Mouse (Mus musculus) cortical plate, adult 2 months (tissue): ENCODE data around the gene Psen2. TPM values are rescaled to one million over a fixed set of nuclear protein-coding genes. Genes with fewer than 3 reads are reported as not detected.

Source experiments
- H3K27ac ChIP-seq: fragments of 200-500 bp; 2 replicates; pipeline ENCODE4 v1.5.1; 2012; ENCODE audit warnings: low read length, control low read depth, inconsistent platforms; ENCODE audit not compliant: insufficient read depth
- H3K4me1 ChIP-seq: fragments of 200-500 bp; 2 replicates; pipeline ENCODE4 v1.6.1; 2011; ENCODE audit warnings: low read length; ENCODE audit not compliant: control insufficient read depth, insufficient read depth
- H3K4me3 ChIP-seq: fragments of 200-500 bp; 2 replicates; pipeline ENCODE4 v1.5.1; 2011; ENCODE audit warnings: mild to moderate bottlenecking, low read length, control low read depth; ENCODE audit not compliant: insufficient read depth
- CTCF ChIP-seq: fragments of 200-500 bp; IDR thresholded peaks from 2 replicates; pipeline ENCODE4 v1.5.1; 2011; ENCODE audit warnings: mild to moderate bottlenecking, control low read depth, low read length; ENCODE audit not compliant: insufficient read depth; ENCODE audit errors: extremely low read depth
- POLR2A ChIP-seq: fragments of 200-500 bp; IDR thresholded peaks from 2 replicates; pipeline ENCODE4 v1.6.1; 2011; ENCODE audit warnings: mild to moderate bottlenecking, low read length, control low read depth; ENCODE audit not compliant: insufficient read depth; ENCODE audit errors: extremely low read depth
- polyA plus RNA-seq: library from polyadenylated mRNA; depleted of rRNA; stranded (reverse); fragments of >200 nt; gene quantifications from 2 replicates; pipeline ENCODE4 v1.2.3, GENCODE M21; 2012; rRNA removed

Gene Psen2
- polyA plus RNA-seq: 27.5 and 28.3 TPM in 2 replicates

DNA sequence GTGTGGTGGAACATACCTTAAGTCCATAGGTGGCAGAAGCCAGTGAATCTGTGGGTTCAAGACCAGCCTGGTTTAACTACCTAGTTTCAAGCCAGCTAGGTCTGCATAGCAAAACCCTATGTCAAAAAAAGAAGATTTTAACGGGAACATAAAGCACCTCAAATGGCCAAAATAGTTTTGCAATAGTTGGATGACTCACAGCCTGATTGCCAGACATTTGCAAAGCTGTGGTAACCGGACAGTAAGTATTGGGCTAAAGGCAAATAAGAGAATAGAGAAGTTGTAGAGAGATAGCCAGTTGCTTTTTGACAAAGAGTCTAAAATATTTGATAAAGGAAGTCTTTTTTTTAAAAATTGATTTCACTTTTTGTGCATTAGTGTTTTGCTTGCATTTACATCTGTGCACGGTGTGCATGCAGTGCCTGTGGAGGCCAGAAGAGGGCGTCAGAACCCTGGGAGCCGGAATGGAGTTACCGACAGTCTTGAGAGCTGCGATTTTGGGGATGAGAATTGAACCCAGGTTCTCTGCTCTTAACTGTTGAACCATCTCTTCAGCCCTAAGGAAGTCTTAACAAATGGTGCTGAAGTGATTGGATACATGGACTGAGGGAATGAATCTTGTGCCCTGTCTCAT is at the start of gene Psen2:
Psen2 (minus strand) TSS at position 75 of the 634 bp plus-strand sequence.
- no peaks in the 10 kb centered on the region for H3K4me1 ChIP-seq
- no peak within 1 kb of the TSS for H3K27ac ChIP-seq
- H3K4me3 ChIP-seq: no peak within 1 kb of the TSS
- no peak for TF ChIP-seq POLR2A
- peak; percentile 31; the same call in 1 of the 2 replicates for TF ChIP-seq CTCF

DNA sequence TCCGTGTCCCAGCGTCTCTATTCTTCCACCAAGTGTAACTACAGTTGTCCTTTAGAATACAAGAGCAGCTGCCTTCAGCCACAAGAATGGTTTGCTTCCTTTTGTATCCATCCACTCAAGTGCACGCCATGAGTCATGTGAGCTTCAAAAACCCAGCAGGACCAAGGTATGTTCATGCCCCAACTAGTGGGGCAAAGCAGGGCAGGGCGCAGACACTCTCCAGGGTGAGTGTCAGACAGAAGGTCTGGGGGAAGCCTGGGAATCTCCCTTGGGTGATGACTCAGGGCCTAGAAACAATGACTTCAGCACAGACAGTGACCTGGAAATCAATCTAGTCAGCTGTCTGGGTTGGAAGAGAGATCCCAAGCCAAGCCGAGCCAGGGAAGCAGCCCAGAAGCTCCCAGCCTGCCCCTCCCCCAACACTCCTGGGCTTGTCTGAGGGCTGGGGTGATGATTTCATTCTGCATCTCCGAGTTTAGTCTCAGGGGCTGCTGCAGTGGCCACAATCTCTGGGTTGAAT is 49.6 kb upstream of the Psen2 start:
- Histone ChIP-seq H3K4me3 (no peak overlapping the region), H3K4me1 (peaks cover 2% of the 10 kb centered on the region; the same call in 1 of the 2 replicates), H3K27ac (no peak overlapping the region)
- TF ChIP-seq POLR2A (no peak), CTCF (no peak)

DNA sequence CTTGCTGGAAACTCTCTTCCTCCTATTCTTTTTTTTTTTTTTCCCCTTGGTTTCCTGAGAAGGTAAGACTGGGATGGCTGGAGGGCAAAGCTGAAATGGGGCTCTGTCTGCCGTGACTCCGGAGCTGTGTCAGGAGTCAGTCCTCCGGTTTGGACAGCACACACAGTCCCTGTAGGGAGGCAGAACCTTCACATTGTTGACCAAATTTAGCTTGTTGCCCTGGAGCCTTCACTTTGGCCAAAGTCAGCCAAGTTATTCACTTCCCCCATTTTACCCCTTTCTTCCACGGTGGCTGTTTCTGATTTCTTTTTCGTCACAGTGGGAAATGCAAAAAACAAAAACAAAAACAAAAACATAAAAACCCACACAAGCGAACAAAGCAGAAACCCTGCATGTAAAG is 49.0 kb upstream of the Psen2 start:
- TF ChIP-seq CTCF (no peak), POLR2A (no peak)
- Histone ChIP-seq H3K4me1 (peaks cover 2% of the 10 kb centered on the region; the same call in 1 of the 2 replicates), H3K27ac (no peak overlapping the region), H3K4me3 (no peak overlapping the region)

DNA sequence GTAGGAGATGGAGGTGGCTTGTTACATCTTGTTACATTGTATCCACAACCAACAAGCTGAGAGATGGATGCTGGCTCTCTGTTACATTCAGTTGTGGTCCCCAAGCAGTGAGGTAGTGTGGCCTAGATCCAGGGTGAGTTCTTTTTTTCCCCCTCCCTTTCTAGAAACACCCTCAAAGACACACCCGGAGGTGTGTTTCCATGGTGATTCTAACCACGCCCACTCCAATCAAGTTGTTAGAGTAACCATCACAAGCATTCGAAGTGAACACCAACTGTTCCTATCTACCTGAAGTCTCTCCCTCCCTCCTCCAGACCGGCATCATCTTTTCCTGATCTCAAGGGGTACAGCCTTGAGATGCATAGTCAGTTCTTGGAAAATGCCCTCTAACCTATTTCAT is 45.7 kb upstream of the Psen2 start:
- TF ChIP-seq CTCF (no peak), POLR2A (no peak)
- Histone ChIP-seq H3K4me1 (peaks cover 2% of the 10 kb centered on the region; the same call in 1 of the 2 replicates), H3K4me3 (no peak overlapping the region), H3K27ac (no peak overlapping the region)

DNA sequence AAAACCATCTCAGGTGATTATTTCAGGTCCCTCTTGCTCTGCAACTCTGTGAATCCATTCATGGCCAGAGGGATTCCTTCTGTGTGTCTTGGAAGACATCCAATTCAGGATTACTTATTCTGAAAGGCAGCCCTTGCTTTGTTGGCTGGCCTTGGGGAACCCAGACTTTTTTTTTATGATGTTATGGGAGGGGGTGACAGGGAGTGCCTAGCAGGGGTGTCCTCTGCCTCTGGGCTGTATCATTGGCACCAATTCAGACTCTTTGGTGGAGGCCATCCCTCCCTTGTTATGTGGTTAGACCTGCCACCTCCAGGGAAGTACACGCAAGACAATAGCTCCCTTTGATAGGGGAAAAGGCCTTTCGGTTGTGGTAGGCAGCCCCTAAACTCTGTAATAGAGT is 44.4 kb upstream of the Psen2 start:
- TF ChIP-seq CTCF (no peak), POLR2A (no peak)

DNA sequence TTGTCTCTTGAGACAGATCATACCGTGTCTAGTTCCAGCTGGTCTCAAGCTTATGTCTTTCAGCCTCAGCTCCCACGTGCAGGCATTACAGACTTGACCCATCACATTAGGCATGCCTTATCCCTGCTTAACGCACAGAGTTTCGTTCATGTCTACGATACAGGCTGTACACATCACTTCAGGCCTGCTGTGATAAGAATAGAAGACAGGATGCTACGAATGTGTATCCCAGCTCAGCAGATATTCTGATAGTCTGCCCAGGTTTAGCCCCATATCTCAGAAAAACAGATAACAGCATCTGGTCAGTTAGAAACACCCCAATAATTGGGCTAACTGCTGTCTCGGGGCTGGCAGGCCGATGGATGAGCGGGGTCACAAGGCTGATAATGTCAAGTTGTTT is 43.7 kb upstream of the Psen2 start:
- TF ChIP-seq CTCF: no peak
- TF ChIP-seq POLR2A: no peak
- Histone ChIP-seq H3K27ac (no peak overlapping the region), H3K4me1 (no peaks in the 10 kb centered on the region), H3K4me3 (no peak overlapping the region)

More for the DNA sequence above, 44.4 kb upstream of the Psen2 start:
- peaks cover under 1% of the 10 kb centered on the region; the same call in 1 of the 2 replicates for H3K4me1 ChIP-seq
- H3K27ac ChIP-seq: no peak overlapping the region
- H3K4me3 ChIP-seq: no peak overlapping the region

DNA sequence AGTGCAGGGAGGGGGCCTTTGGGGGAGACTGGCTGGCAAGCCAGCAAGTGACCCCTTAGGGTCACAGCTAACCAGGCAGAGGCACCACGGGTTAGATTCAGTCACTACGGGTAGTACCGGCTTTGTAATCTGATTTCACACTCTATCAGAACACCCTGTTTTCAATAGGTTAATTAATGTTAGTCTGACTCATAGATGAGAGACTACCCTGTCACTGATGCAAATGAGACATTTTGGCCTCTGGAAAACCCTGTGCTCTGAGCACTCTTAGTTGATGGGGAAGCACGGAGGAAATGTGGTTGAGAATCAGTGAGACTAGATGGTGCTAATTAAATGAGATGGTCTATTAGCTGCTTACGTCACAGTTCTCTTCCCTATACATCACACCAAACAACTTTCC is 40.4 kb upstream of the Psen2 start:
- TF ChIP-seq CTCF (no peak), POLR2A (no peak)
- Histone ChIP-seq H3K27ac (no peak overlapping the region), H3K4me3 (no peak overlapping the region), H3K4me1 (no peaks in the 10 kb centered on the region)

DNA sequence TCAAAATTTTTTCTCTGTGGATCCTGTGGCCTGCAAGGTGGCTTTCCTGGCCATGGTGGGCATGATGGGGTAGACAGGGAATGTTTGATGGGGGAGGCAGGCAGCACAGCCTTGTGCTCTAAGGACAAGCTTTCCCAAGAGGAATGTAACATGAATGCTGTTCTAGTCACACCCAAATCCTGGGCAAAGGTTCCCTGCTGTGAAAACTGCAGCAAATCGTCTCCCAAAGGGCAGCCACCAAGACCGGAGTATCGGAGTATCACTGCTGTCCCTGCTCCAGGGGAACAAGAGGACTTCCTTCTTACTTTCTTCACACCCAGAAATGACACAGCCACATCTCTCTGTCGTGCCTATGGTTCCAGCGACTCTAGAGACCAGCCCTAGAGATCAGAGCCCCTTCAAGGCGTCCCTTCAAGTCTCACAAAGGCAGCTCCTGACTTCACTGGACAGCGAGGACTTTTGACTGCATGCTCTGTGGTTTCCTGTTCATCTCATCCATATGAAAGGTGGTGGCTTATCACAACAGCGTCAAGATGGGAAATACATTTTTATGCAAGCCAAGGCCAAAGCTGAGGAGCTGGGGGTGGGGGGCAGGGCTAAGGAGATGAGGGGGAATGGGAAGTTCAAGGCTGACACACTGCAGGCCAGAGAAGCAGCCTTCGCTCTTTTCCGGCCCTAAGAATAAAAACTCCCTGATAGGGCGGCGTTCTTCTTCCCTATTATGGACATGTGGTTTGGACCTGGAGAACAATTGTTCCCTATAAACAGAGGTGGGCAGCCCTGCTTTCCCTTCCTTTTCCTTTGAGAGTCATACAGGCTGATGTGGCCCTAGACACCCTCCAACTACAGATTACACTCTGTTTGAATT is 39.2 kb upstream of the Psen2 start:
- no peak overlapping the region for H3K4me3 ChIP-seq
- TF ChIP-seq POLR2A (no peak), CTCF (no peak)
- H3K4me1 ChIP-seq: no peaks in the 10 kb centered on the region
- peak overlapping the region; percentile 7; the same call in 1 of the 2 replicates for H3K27ac ChIP-seq

DNA sequence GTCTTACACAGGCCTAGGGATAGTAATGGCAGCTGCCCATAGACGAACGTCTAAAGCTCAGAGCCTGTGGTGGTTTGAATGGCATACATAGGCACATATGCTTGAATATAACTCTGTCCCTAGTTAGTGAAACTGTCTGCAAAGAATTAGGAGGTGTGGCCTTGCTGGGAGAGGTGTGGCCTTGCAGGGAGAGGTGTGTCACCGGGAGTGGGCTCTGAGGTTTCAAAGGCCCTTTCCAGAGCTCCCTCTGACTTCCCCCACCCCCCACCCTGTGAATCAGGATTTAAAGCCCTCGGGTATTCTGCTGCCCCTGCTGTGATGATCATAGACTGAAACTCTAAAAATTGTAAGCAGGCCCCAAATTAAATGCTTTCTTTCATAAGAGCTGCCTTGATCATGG is 37.8 kb upstream of the Psen2 start:
- TF ChIP-seq CTCF: no peak
- TF ChIP-seq POLR2A: no peak
- no peak overlapping the region for H3K27ac ChIP-seq
- H3K4me1 ChIP-seq: no peaks in the 10 kb centered on the region
- no peak overlapping the region for H3K4me3 ChIP-seq

DNA sequence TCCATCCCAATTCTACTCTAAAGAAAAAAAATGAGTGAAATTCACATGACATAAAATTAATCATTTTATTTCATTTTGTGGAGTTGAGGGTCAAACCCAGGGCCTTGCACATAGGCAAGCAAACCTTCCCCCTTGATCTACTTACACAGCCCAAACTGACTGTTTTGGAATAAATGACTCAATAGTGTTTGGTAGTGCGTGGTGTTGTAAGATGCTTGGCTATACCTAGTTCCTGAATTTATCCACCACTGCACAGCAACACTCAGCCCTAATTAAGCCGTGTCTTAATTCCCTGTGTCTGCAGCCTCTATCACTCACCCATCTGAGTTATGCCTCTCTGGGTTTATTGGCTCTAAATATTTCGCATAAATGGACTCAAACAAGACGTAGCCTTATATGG is 37.1 kb upstream of the Psen2 start:
- H3K4me3 ChIP-seq: no peak overlapping the region
- TF ChIP-seq POLR2A (no peak), CTCF (no peak)
- H3K4me1 ChIP-seq: no peaks in the 10 kb centered on the region
- no peak overlapping the region for H3K27ac ChIP-seq
